Mouse (Mus musculus) spleen, adult 2 months (tissue): ENCODE results near the gene Moap1. TPM values are rescaled to one million over a fixed set of nuclear protein-coding genes. Genes with fewer than 3 reads are reported as not detected.
A peak's percentile ranks its signal among the peaks of the same experiment; 100 is the strongest.

Experiments
- DNase-seq, 2 experiments: peaks; one replicate each; pipeline versions ENCODE4 v3.0.0 to v3.0.0-alpha.2; 2012 to 2021; ENCODE audit warnings: low spot score in 2 of 2, low read depth in 1 of 2
- H3K27ac ChIP-seq: fragments of 200-500 bp; 2 replicates; pipeline ENCODE4 v1.5.1; 2012; ENCODE audit warnings: low read length, inconsistent platforms; ENCODE audit not compliant: insufficient read depth
- H3K27me3 ChIP-seq: fragments of 200-500 bp; 2 replicates; pipeline ENCODE4 v1.6.1; 2012; ENCODE audit warnings: mild to moderate bottlenecking, moderate library complexity, low read length, inconsistent platforms; ENCODE audit not compliant: control insufficient read depth, insufficient read depth
- H3K36me3 ChIP-seq: fragments of 200-500 bp; 2 replicates; pipeline ENCODE4 v1.6.1; 2012; ENCODE audit warnings: mild to moderate bottlenecking, low read length, inconsistent platforms; ENCODE audit not compliant: control insufficient read depth, insufficient read depth
- H3K4me1 ChIP-seq: fragments of 200-500 bp; 2 replicates; pipeline ENCODE4 v1.6.1; 2011; ENCODE audit warnings: inconsistent platforms; ENCODE audit not compliant: control insufficient read depth, insufficient read depth, insufficient read length
- H3K4me3 ChIP-seq: fragments of 200-500 bp; 2 replicates; pipeline ENCODE4 v1.5.1; 2011; ENCODE audit warnings: mild to moderate bottlenecking, inconsistent platforms; ENCODE audit not compliant: insufficient read depth, insufficient read length; ENCODE audit errors: extremely low read depth
- CTCF ChIP-seq: fragments of 200-500 bp; IDR thresholded peaks from 2 replicates; pipeline ENCODE4 v1.5.1; 2011; ENCODE audit warnings: mild to moderate bottlenecking, inconsistent platforms; ENCODE audit not compliant: insufficient read depth, insufficient read length, insufficient replicate concordance; ENCODE audit errors: extremely low read depth
- POLR2A ChIP-seq: fragments of 200-500 bp; IDR thresholded peaks from 2 replicates; pipeline ENCODE4 v1.6.1; 2011; ENCODE audit warnings: low read depth, low read length, inconsistent platforms
- WGBS: fragments of 180-500 bp; shearing (Covaris S2); methylation state at CpG from one replicate; pipeline ENCODE4 v1.1.7; 2018; 5-methylcytosine and 5-hydroxymethylcytosine counted together
- polyA plus RNA-seq: library from polyadenylated mRNA; depleted of rRNA; stranded (reverse); fragments of >200 nt; gene quantifications from 2 replicates; pipeline ENCODE4 v1.2.3, GENCODE M21; 2012

The Moap1 gene
- polyA plus RNA-seq, 1 experiment: 0.32 TPM

GRCm38 (mm10) chr12:102743036-102743588 lies 349 bp downstream of the Moap1 start:
- Histone ChIP-seq H3K27ac (peak overlapping the region; percentile 94), H3K36me3 (no peaks in the 10 kb centered on the region), H3K27me3 (no peaks in the 10 kb centered on the region), H3K4me3 (peak overlapping the region; percentile 96), H3K4me1 (peaks cover 2% of the 10 kb centered on the region; the same call in 1 of the 2 replicates)
- DNase-seq: no peak
- 1% methylated on average over 33 of the region's 33 CpGs for WGBS
- TF ChIP-seq CTCF (no peak), POLR2A (no peak)

- no peak overlapping the region for H3K27ac ChIP-seq
- H3K4me3 ChIP-seq: no peak overlapping the region
- 86% methylated on average over 7 of the region's 7 CpGs for WGBS
- no peaks in the 10 kb centered on the region for H3K36me3 ChIP-seq
- no peaks in the 10 kb centered on the region for H3K27me3 ChIP-seq
- TF ChIP-seq POLR2A (no peak), CTCF (no peak)
- DNase-seq: no peak
- H3K4me1 ChIP-seq: peaks cover 2% of the 10 kb centered on the region; the same call in 1 of the 2 replicates
Observed at GRCm38 (mm10) chr12:102742056-102742455, 1.4 kb downstream of the Moap1 start.

GRCm38 (mm10) chr12:102740285-102740684 lies 3.2 kb downstream of the Moap1 start:
- no peak for TF ChIP-seq CTCF
- TF ChIP-seq POLR2A: no peak
- H3K4me1 ChIP-seq: peaks cover 2% of the 10 kb centered on the region; the same call in 1 of the 2 replicates
- no peak overlapping the region for H3K4me3 ChIP-seq
- peak; percentile 22 to 26 for DNase-seq
- H3K27me3 ChIP-seq: no peaks in the 10 kb centered on the region
- H3K36me3 ChIP-seq: no peaks in the 10 kb centered on the region
- no peak overlapping the region for H3K27ac ChIP-seq
- 68% methylated on average over 3 of the region's 3 CpGs for WGBS

GRCm38 (mm10) chr12:102739096-102739495 lies 4.4 kb downstream of the Moap1 start:
- Histone ChIP-seq H3K4me3 (no peak overlapping the region), H3K4me1 (peaks cover 2% of the 10 kb centered on the region; the same call in 1 of the 2 replicates), H3K27ac (no peak overlapping the region), H3K36me3 (no peaks in the 10 kb centered on the region), H3K27me3 (no peaks in the 10 kb centered on the region)
- DNase-seq: no peak
- 83% methylated on average over 5 of the region's 5 CpGs for WGBS
- TF ChIP-seq POLR2A (no peak), CTCF (no peak)

GRCm38 (mm10) chr12:102733381-102733780 lies 10.1 kb downstream of the Moap1 start:
- Histone ChIP-seq H3K27me3 (no peaks in the 10 kb centered on the region), H3K36me3 (no peaks in the 10 kb centered on the region), H3K27ac (no peak overlapping the region), H3K4me3 (no peak overlapping the region), H3K4me1 (peaks cover 10% of the 10 kb centered on the region; the same call in 1 of the 2 replicates)
- WGBS: 17% methylated on average over 4 of the region's 5 CpGs
- TF ChIP-seq POLR2A (no peak), CTCF (peak; percentile 76; the same call in 1 of the 2 replicates)
- peak in 1 of 2 experiments; percentile 43 for DNase-seq

GRCm38 (mm10) chr12:102730798-102731619 lies 12.5 kb downstream of the Moap1 start:
- Histone ChIP-seq H3K36me3 (no peaks in the 10 kb centered on the region), H3K4me1 (peaks cover 10% of the 10 kb centered on the region; the same call in 1 of the 2 replicates), H3K4me3 (no peak overlapping the region), H3K27me3 (no peaks in the 10 kb centered on the region), H3K27ac (no peak overlapping the region)
- TF ChIP-seq CTCF: no peak
- TF ChIP-seq POLR2A: no peak
- 62% methylated on average over 16 of the region's 16 CpGs for WGBS
- DNase-seq: no peak
